Mouse (Mus musculus) heart, embryonic 14.5 days (tissue): ENCODE results near the gene Ctnna3. TPM values are rescaled to one million over a fixed set of nuclear protein-coding genes. Genes with fewer than 3 reads are reported as not detected.
A peak's percentile ranks its signal among the peaks of the same experiment; 100 is the strongest.

Experiments used
- ATAC-seq: fragments of 200-750 bp; cut with Nextera tagmentation; 2 replicates; pipeline ENCODE4 v1.8.0; 2017; ENCODE audit warnings: low read depth, moderate TSS enrichment; ENCODE audit not compliant: insufficient number of reproducible peaks, insufficient read depth, low FRiP score
- H3K27ac ChIP-seq, 2 experiments: fragments of 200-500 bp in 1 of 2; fragments of 300-500 bp in 1 of 2; sonication (generic) in 1 of 2; replicated peaks in 1 of 2; 2 replicates each; pipeline ENCODE4 v1.5.1; 2012 to 2014; ENCODE audit warnings: low read depth in 2 of 2, low read length in 2 of 2, control low read depth in 1 of 2, mild to moderate bottlenecking in 1 of 2, mixed read lengths in 1 of 2; ENCODE audit not compliant: control insufficient read depth in 1 of 2, insufficient read depth in 1 of 2
- H3K27me3 ChIP-seq: fragments of 300-500 bp; sonication (generic); 2 replicates; pipeline ENCODE4 v1.6.1; 2014; ENCODE audit warnings: mild to moderate bottlenecking, low read length, control low read depth; ENCODE audit not compliant: control insufficient read depth, insufficient read depth
- H3K36me3 ChIP-seq: fragments of 300-500 bp; sonication (generic); 2 replicates; pipeline ENCODE4 v1.6.1; 2014; ENCODE audit warnings: mild to moderate bottlenecking, control low read depth, low read length, mixed read lengths; ENCODE audit not compliant: control insufficient read depth, insufficient read depth
- H3K4me1 ChIP-seq, 2 experiments: fragments of 200-500 bp in 1 of 2; fragments of 300-500 bp in 1 of 2; sonication (generic) in 1 of 2; 2 replicates each; pipeline ENCODE4 v1.6.1; 2012 to 2014; ENCODE audit warnings: low read length in 2 of 2, control low read depth in 1 of 2, mixed read lengths in 1 of 2; ENCODE audit not compliant: control insufficient read depth in 2 of 2, insufficient read depth in 2 of 2
- H3K4me2 ChIP-seq: fragments of 300-500 bp; sonication (generic); 2 replicates; pipeline ENCODE4 v1.6.1; 2014; ENCODE audit warnings: mild to moderate bottlenecking, low read length
- H3K4me3 ChIP-seq, 2 experiments: fragments of 200-500 bp in 1 of 2; fragments of 300-500 bp in 1 of 2; sonication (generic) in 1 of 2; 2 replicates each; pipeline ENCODE4 v1.5.1; 2012 to 2014; ENCODE audit warnings: low read length in 2 of 2, mild to moderate bottlenecking in 2 of 2, control low read depth in 1 of 2, low read depth in 1 of 2, moderate library complexity in 1 of 2; ENCODE audit not compliant: control insufficient read depth in 1 of 2, insufficient read depth in 1 of 2
- H3K9ac ChIP-seq: fragments of 300-500 bp; sonication (generic); 2 replicates; pipeline ENCODE4 v1.6.1; 2014; ENCODE audit warnings: mild to moderate bottlenecking, low read length
- H3K9me3 ChIP-seq: fragments of 300-500 bp; sonication (generic); 2 replicates; pipeline ENCODE4 v1.6.1; 2016; ENCODE audit warnings: low read length, control low read depth; ENCODE audit not compliant: control insufficient read depth
- WGBS: fragments of 180-500 bp; shearing (Covaris S2); extraction: QIAGEN DNeasy Blood & Tissue Kit; methylation state at CpG from one replicate; pipeline ENCODE4 v1.1.7; 2014; 5-methylcytosine and 5-hydroxymethylcytosine counted together
- polyA plus RNA-seq: library from polyadenylated mRNA; unstranded; fragments of >200 nt; fragmentation: Nextera tagmentation; extraction: Ambion mirVana; gene quantifications from 2 replicates; pipeline ENCODE4 v1.2.1, GENCODE M21; 2014

The Ctnna3 gene
- polyA plus RNA-seq, 1 experiment from 2014 or later: 29.4 TPM

- peak; percentile 78 for ATAC-seq
- Histone ChIP-seq H3K9ac (peak overlapping the region; percentile 39), H3K4me2 (peak overlapping the region; percentile 51), H3K36me3 (0 out of 2 replicates have a peak, but pooled peaks cover 3% of the 10 kb centered on the region), H3K4me1 (peaks cover 21 to 64% of the 10 kb centered on the region in 2 experiments), H3K9me3 (no peaks in the 10 kb centered on the region), H3K27ac (peak overlapping the region; percentile 92 to 98), H3K4me3 (no peak overlapping the region), H3K27me3 (no peaks in the 10 kb centered on the region)
- 17% methylated on average over 10 of the region's 10 CpGs for WGBS
These were observed 46.3 kb downstream of the Ctnna3 start for GRCm38 (mm10) chr10:63476167-63476647.

- Histone ChIP-seq H3K4me3 (no peak overlapping the region), H3K9me3 (no peaks in the 10 kb centered on the region), H3K27me3 (no peaks in the 10 kb centered on the region), H3K27ac (peak overlapping the region in 1 of 2 experiments; percentile 33; a peak in 1 of 4 replicates), H3K36me3 (0 out of 2 replicates have a peak, but pooled peaks cover 3% of the 10 kb centered on the region), H3K4me2 (no peak overlapping the region), H3K9ac (0 out of 2 replicates have a peak overlapping the region, but pooled peaks have one; percentile 11), H3K4me1 (peaks cover 21 to 60% of the 10 kb centered on the region in 2 experiments)
- ATAC-seq: no peak
- WGBS: 31% methylated on average over 2 of the region's 2 CpGs
These were observed 49.0 kb downstream of the Ctnna3 start for GRCm38 (mm10) chr10:63478946-63479345.

- Histone ChIP-seq H3K9ac (peak overlapping the region; percentile 14; the same call in 1 of the 2 replicates), H3K27ac (peak overlapping the region; percentile 51 to 68; a peak in 3 of 4 replicates), H3K4me1 (peaks cover 18 to 49% of the 10 kb centered on the region in 2 experiments), H3K36me3 (0 out of 2 replicates have a peak, but pooled peaks cover 3% of the 10 kb centered on the region), H3K27me3 (no peaks in the 10 kb centered on the region), H3K4me2 (peak overlapping the region; percentile 41), H3K9me3 (no peaks in the 10 kb centered on the region), H3K4me3 (peak overlapping the region in 1 of 2 experiments; percentile 15; a peak in 1 of 4 replicates)
- ATAC-seq: no peak
- WGBS: 35% methylated on average over 5 of the region's 5 CpGs
These were observed 50.2 kb downstream of the Ctnna3 start for GRCm38 (mm10) chr10:63480066-63480465.

GRCm38 (mm10) chr10:63488346-63488745 lies 58.4 kb downstream of the Ctnna3 start:
- no peaks in the 10 kb centered on the region for H3K36me3 ChIP-seq
- H3K4me2 ChIP-seq: no peak overlapping the region
- no peak overlapping the region for H3K4me3 ChIP-seq
- no peak overlapping the region for H3K27ac ChIP-seq
- ATAC-seq: no peak
- H3K27me3 ChIP-seq: no peaks in the 10 kb centered on the region
- WGBS: 83% methylated on average over 7 of the region's 7 CpGs
- 0 out of 4 replicates have a peak, but pooled peaks cover 0 to 2% of the 10 kb centered on the region in 2 experiments for H3K4me1 ChIP-seq
- H3K9me3 ChIP-seq: no peaks in the 10 kb centered on the region
- no peak overlapping the region for H3K9ac ChIP-seq

- 89% methylated on average over 3 of the region's 3 CpGs for WGBS
- ATAC-seq: no peak
- H3K9me3 ChIP-seq: no peaks in the 10 kb centered on the region
- no peak overlapping the region for H3K27ac ChIP-seq
- no peak overlapping the region for H3K9ac ChIP-seq
- H3K36me3 ChIP-seq: peaks cover 17% of the 10 kb centered on the region
- H3K27me3 ChIP-seq: no peaks in the 10 kb centered on the region
- no peak overlapping the region for H3K4me2 ChIP-seq
- H3K4me3 ChIP-seq: no peak overlapping the region
- H3K4me1 ChIP-seq: peaks cover 4 to 11% of the 10 kb centered on the region in 2 experiments
These were observed 94.1 kb downstream of the Ctnna3 start for GRCm38 (mm10) chr10:63523956-63524355.

GRCm38 (mm10) chr10:63526027-63526426 lies 96.1 kb downstream of the Ctnna3 start:
- Histone ChIP-seq H3K4me1 (peaks cover 4 to 11% of the 10 kb centered on the region in 2 experiments), H3K9ac (no peak overlapping the region), H3K36me3 (peaks cover 17% of the 10 kb centered on the region), H3K9me3 (no peaks in the 10 kb centered on the region), H3K27me3 (no peaks in the 10 kb centered on the region), H3K27ac (peak overlapping the region; percentile 66 to 73), H3K4me2 (peak overlapping the region; percentile 19; the same call in 1 of the 2 replicates), H3K4me3 (no peak overlapping the region)
- WGBS: 23% methylated on average over 4 of the region's 4 CpGs
- no peak for ATAC-seq

- Histone ChIP-seq H3K4me1 (no peaks in the 10 kb centered on the region; a peak in 1 of 4 replicates), H3K4me2 (no peak overlapping the region), H3K9me3 (no peaks in the 10 kb centered on the region), H3K36me3 (peaks cover 3% of the 10 kb centered on the region), H3K4me3 (no peak overlapping the region), H3K27me3 (no peaks in the 10 kb centered on the region), H3K27ac (no peak overlapping the region), H3K9ac (no peak overlapping the region)
- no peak for ATAC-seq
- 53% methylated on average over 8 of the region's 8 CpGs for WGBS
These were observed 102.5 kb downstream of the Ctnna3 start for GRCm38 (mm10) chr10:63532381-63532780.
